Mouse (Mus musculus): ENCODE data around the gene Ggnbp2.

DNA sequence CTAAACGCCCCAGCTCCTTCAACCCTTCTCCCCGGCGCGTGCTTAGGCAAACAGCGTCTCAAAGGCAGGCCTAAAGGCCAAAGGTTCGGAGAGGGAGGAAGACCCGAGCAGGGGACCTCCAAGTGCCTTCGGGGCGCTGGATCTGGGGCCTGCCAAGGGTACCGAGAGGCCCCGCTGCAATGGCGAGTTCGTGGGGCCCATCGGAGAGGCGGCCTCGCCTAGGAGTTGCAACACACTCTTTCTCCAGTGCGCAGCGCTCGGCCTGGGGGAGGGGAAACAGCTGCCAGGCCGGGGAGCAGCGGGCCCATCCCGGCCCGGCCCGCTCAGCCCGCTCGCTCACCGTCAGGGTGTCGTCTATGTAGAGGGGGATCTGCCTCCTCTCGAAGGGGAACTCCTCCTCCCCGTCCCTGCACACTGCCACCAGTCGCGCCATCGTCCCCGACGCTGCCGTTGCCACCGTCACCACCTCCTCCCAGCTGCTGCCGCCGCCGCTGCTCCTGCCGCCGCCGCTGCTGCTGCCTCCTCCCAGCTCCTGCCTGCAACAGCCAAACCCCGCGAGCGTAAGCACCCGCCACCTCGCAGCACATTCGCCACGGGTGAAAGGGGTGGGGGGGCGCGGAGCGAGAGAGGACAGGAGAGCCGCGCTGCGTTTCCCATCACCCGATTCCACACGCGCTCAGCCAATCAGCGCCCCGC is 932 bp downstream of the Ggnbp2 start:
- TF ChIP-seq CTCF (conservative IDR thresholded peaks at IDR 0.05; ENCODE audit: insufficient read depth, insufficient read length, low read depth, low read length) (no peak), POLR2A (IDR thresholded peaks at IDR 0.05; ENCODE audit: low read depth, low read length) (no peak)

All from kidney, adult 2 months (tissue).